Mouse (Mus musculus): ENCODE results near the gene Wfdc15b.
"Not testable (repeated sequence)": the region's sequence is repeated elsewhere in the genome, so short reads cannot be mapped to it uniquely, and the experiment has no call there.

Gene Wfdc15b

DNA sequence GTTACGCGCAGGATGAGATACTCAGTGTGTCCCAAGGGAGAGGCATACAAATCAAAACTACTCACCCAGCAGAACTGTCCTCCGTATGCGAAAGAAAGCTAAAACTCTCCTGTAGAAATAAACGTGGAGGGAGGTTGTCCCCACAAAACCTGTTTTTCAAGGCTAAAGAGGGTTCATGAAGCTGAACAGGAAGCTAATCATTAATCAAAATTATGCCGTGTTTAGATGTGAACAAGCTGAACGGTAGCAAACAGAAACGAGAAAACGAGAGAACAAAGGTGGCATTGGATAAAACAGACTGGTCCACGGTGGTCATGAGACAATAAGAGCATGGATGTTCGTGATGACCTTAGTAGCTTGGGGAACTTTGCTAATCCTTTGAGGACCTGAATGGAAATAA is at the start of gene Wfdc15b:
TSS of gene Wfdc15b (minus strand) at position 139 of the 400 bp plus-strand sequence.
- DNase-seq (ENCODE audit: low spot score in 2 of 2) = no peak

- not testable (repeated sequence) for DNase-seq (ENCODE audit: low spot score in 2 of 2)
Observed at GRCm38 (mm10) chr2:164256540-164256939, 35.1 kb upstream of the Wfdc15b start, which contains the start of gene Svs3b. Gene Svs3b (minus strand): TSS chr2:164256640.

- DNase-seq (ENCODE audit: low spot score in 2 of 2) = no peak
Observed at GRCm38 (mm10) chr2:164238366-164238765, 16.9 kb upstream of the Wfdc15b start, which contains the start of gene Svs2. Gene Svs2 (minus strand): TSS chr2:164238466.

- no peak for DNase-seq (ENCODE audit: low spot score in 2 of 2)
Observed at GRCm38 (mm10) chr2:164232671-164233070, 11.2 kb upstream of the Wfdc15b start.

GRCm38 (mm10) chr2:164228361-164229070 is 7.1 kb upstream of the Wfdc15b start:
- no peak for DNase-seq (ENCODE audit: low spot score in 2 of 2)

- DNase-seq (ENCODE audit: low spot score in 2 of 2) = no peak
Observed at GRCm38 (mm10) chr2:164219295-164219694, 2.2 kb downstream of the Wfdc15b start.

DNA sequence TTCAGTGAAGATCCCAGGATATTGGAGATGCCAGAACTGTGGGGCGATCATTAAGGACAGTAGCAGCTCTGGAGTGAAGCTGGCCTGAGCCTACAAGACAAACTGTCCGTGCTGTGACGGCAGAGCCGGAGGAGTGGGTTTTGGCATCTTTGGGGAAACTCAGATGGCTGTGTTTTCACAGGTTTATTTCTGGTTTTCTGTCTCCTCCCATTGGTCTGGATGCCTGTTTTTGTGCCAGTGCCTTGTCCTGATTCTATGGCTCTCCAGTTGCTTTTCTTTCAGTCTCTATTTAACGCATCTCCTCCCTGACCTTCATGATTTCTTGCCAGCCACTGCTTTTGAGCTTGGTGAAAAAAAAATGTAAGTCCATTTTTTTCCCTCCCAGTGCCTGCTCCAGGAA is 8.7 kb downstream of the Wfdc15b start:
- no peak for DNase-seq (ENCODE audit: low spot score in 2 of 2)

GRCm38 (mm10) chr2:164210892-164211291 is 10.6 kb downstream of the Wfdc15b start:
- no peak for DNase-seq (ENCODE audit: low spot score in 2 of 2)

GRCm38 (mm10) chr2:164206676-164207075 is 14.8 kb downstream of the Wfdc15b start:
- no peak for DNase-seq (ENCODE audit: low spot score in 2 of 2)

DNA sequence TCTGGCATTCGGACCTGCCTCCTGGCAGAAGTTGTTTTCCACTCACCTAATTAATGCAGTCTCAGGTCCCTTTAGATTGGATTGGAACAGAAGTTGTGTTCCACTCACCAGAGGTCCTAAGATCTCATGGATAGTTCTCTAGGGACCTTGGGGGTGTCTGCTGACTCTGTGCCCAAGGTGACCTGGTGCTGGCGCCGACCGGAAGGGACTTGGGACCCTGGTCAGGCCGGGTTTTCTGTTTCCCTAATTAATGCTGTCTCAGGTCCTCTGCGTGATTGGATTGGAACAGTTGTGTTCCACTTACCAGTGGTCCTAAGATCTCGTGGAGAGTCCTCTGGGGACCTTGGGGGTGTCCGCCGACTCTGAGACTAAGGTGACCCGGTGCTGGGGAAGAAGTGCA is 15.4 kb downstream of the Wfdc15b start:
- DNase-seq (ENCODE audit: low spot score in 2 of 2) = not testable (repeated sequence)

DNA sequence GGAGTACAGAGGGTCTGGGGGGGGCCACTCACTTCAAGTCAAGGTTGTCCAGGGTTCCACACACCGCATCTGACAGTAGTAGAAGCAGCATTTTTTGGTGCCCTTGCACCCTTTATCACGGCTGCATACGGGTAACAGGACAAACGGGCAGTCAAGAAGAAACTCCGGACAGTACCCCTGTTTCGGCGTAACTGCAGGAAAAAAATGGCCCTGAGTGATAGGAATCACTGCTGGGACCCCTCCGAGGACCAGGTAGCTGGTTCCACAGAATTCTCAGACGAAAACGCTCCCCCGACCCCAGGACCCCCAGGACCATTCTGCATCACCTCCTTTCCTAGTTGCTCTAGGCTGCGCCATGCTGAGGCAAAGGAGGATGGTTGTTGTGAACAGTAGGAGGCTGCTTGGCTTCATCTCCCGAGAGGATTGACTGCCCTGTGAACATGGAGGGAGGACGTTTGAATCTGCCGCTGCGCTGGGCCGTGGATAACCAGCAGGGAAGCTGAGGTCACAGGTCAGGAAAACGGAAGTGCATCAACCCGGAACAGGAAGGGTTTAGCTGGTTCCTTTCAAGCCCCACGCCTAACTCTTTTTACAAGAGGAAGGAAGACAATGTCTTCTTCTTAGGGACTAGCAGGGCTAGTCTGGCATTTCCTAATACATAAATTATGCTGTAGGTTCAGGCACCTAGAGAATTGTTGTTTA is 21.7 kb downstream of the Wfdc15b start, which contains the start of gene Wfdc15a:
TSS of gene Wfdc15a (minus strand) at position 505 of the 702 bp plus-strand sequence.
- no peak for DNase-seq (ENCODE audit: low spot score in 2 of 2)

- no peak for DNase-seq (ENCODE audit: low spot score in 2 of 2)
Observed at GRCm38 (mm10) chr2:164196700-164196990, 24.8 kb downstream of the Wfdc15b start.

- DNase-seq (ENCODE audit: low spot score in 2 of 2) = no peak
Observed at GRCm38 (mm10) chr2:164195971-164196699, 25.3 kb downstream of the Wfdc15b start.

- DNase-seq (ENCODE audit: low spot score in 2 of 2) = no peak
Observed at GRCm38 (mm10) chr2:164194959-164195630, 26.4 kb downstream of the Wfdc15b start.

GRCm38 (mm10) chr2:164192279-164192678 is 29.2 kb downstream of the Wfdc15b start:
- DNase-seq (ENCODE audit: low spot score in 2 of 2) = no peak

DNA sequence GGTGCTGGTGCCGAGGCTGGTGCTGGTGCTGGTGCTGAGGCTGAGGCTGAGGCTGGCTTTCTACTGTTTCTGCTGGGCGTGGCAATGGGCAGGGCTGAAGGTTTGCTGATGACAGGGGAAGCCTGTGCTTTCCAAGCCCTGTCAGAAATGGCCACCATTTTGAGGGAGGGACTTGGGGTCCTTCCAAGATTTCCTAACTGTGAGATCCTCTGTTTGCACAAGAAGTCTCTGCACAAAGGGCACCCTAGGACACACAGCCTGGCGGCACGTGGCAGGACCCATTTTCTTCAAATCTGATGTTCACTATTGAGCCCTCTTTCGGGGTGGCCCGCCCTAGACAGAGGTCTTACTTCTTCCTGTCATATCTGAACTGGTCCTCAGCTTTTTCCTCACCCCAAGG is 30.9 kb downstream of the Wfdc15b start, which contains the start of gene Wfdc12:
TSS of gene Wfdc12 (minus strand) at position 33 of the 400 bp plus-strand sequence.
- DNase-seq (ENCODE audit: low spot score in 2 of 2) = no peak

DNA sequence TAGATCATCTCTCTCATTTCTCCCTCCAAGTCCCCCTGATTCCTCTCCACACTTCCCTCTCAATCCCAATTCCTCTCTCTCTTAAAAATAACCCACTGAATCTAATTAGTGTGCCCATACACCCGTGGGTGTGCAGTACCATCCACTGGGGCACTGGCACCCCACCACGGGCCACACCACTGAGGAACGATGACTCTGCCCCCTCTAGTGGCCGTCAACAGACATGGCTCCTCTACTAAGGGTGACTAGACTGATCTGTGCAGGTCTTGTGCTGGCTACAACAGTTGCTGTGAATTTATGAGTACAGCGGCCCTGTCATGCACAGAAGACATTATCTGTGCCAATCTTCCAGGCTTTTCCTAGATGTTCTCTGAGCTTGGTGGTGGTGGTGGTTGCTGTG is 32.7 kb downstream of the Wfdc15b start:
- no peak for DNase-seq (ENCODE audit: low spot score in 2 of 2)

- DNase-seq (ENCODE audit: low spot score in 2 of 2) = no peak
Observed at GRCm38 (mm10) chr2:164184145-164184719, 37.2 kb downstream of the Wfdc15b start.

GRCm38 (mm10) chr2:164183340-164183739 is 38.1 kb downstream of the Wfdc15b start:
- no peak for DNase-seq (ENCODE audit: low spot score in 2 of 2)

GRCm38 (mm10) chr2:164182692-164183255 is 38.7 kb downstream of the Wfdc15b start, which contains the start of gene Wfdc5:
Gene Wfdc5 (minus strand): TSS chr2:164182742.
- DNase-seq (ENCODE audit: low spot score in 2 of 2) = no peak

DNA sequence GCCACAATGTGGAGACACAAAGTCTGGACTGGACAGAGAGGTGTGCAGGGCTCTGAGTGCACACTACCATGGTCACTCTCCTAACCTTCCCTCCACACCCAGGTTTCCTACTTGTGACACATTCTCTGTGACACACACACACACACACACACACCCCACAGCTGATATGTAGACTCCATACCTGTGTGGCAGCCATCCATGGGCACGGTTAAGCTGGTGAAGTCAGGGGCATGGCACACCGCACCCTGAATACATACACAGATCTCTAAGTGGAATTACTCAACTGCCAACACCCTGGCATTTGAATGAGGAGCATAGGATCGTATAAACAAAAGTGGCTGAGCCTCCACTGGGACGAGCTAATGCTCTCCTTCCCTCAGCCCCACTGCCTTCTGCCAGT is 40.7 kb downstream of the Wfdc15b start:
- DNase-seq (ENCODE audit: low spot score in 2 of 2) = no peak

Measured in spleen, postnatal 14 days (tissue).